Mouse (Mus musculus) hindbrain, embryonic 14.5 days (tissue): ENCODE measurements around the gene Arntl. TPM values are rescaled to one million over a fixed set of nuclear protein-coding genes. Genes with fewer than 3 reads are reported as not detected.

Experiments used
- ATAC-seq: fragments of 200-750 bp; cut with Nextera tagmentation; 2 replicates; pipeline ENCODE4 v1.8.0; 2017; ENCODE audit warnings: moderate number of reproducible peaks, mild to moderate bottlenecking, moderate TSS enrichment, moderate library complexity; ENCODE audit not compliant: low FRiP score
- DNase-seq: peaks from one replicate; pipeline ENCODE4 v3.0.0-alpha.2; 2015; ENCODE audit warnings: low spot score
- H3K27ac ChIP-seq: fragments of 300-500 bp; sonication (generic); 2 replicates; pipeline ENCODE4 v1.5.1; 2014; ENCODE audit warnings: mild to moderate bottlenecking, moderate library complexity
- H3K27me3 ChIP-seq: fragments of 300-500 bp; sonication (generic); 2 replicates; pipeline ENCODE4 v1.6.1; 2014; ENCODE audit warnings: mild to moderate bottlenecking, low read length, mixed read lengths; ENCODE audit not compliant: control insufficient read depth, insufficient read depth
- H3K36me3 ChIP-seq: fragments of 300-500 bp; sonication (generic); replicated peaks from 2 replicates; pipeline ENCODE4 v1.6.1; 2014; ENCODE audit not compliant: control insufficient read depth, insufficient read depth
- H3K4me1 ChIP-seq: fragments of 300-500 bp; sonication (generic); replicated peaks from 2 replicates; pipeline ENCODE4 v1.6.1; 2014; ENCODE audit warnings: antibody characterized with exemption, low read length, mixed read lengths; ENCODE audit not compliant: control insufficient read depth, insufficient read depth
- H3K4me2 ChIP-seq: fragments of 300-500 bp; sonication (generic); replicated peaks from 2 replicates; pipeline ENCODE4 v1.6.1; 2014; ENCODE audit warnings: mild to moderate bottlenecking, moderate library complexity
- H3K4me3 ChIP-seq: fragments of 300-500 bp; sonication (generic); replicated peaks from 2 replicates; pipeline ENCODE4 v1.5.1; 2014; ENCODE audit warnings: mild to moderate bottlenecking, low read length
- H3K9ac ChIP-seq: fragments of 300-500 bp; sonication (generic); 2 replicates; pipeline ENCODE4 v1.6.1; 2014
- H3K9me3 ChIP-seq: fragments of 300-500 bp; sonication (generic); 2 replicates; pipeline ENCODE4 v1.6.1; 2016; ENCODE audit warnings: low read length; ENCODE audit not compliant: control insufficient read depth
- WGBS: fragments of 180-500 bp; shearing (Covaris S2); extraction: QIAGEN DNeasy Blood & Tissue Kit; methylation state at CpG from one replicate; pipeline ENCODE4 v1.1.7; 2014; 5-methylcytosine and 5-hydroxymethylcytosine counted together
- polyA plus RNA-seq: library from polyadenylated mRNA; unstranded; fragments of >200 nt; fragmentation: Nextera tagmentation; extraction: Ambion mirVana; gene quantifications from 2 replicates; pipeline ENCODE4 v1.2.1, GENCODE M21; 2014

The Arntl gene
- 16.9 and 17.7 TPM in 2 replicates for polyA plus RNA-seq

DNA sequence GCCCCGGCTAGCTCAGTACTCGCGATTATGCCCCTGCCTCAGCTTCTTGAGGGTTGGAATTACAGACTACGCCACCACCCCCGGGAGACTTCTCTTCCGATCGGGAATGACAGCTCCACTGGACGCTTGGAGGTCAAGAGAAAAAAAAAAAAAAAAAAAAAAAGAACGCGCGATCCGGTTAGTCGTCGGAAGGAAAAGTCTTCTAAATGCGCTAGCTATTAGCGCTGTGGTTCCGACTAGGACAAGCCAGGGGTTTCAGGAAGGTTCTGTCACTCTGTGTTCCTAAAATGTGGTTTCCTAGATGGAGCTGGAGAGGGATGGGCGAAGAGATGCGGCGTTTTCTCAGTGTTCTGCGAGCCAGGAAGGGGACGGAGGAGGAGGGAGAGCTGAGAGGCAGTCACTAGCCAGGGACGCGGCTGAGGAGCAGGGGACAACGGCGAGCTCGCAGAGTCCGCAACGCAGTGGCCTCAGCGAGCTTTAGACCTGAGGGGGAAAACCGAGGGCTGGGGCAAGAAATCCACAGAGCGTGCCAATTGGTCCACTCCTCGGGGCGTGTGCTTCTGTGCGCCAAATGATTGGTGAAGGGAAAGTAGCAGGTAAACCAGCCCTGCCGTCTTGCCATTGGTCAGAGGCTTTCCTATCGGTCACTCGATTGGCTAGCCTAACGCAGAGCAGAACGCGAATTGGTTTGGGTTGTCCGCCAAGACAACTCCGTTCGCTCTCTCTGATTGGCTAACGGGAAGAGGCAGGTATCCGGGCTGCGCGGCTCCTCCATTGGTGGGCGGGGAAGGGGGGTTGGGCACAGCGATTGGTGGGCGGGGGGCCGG lies at the start of gene Arntl:
Gene Arntl (plus strand): TSS at position 822 of the 827 bp plus-strand sequence.
- H3K4me2 ChIP-seq, result peak within 1 kb of the TSS; percentile 72
- no peaks in the 10 kb centered on the region for H3K9me3 ChIP-seq
- DNase-seq (peak; percentile 98), ATAC-seq (peak; percentile 98)
- peak within 1 kb of the TSS; percentile 89 for H3K4me3 ChIP-seq
- H3K4me1 ChIP-seq, result peaks cover 7% of the 10 kb centered on the region; the same call in 1 of the 2 replicates
- peak within 1 kb of the TSS; percentile 78 for H3K9ac ChIP-seq
- peaks cover 45% of the 10 kb centered on the region for H3K27me3 ChIP-seq
- under 1% methylated on average over 52 of the region's 52 CpGs for WGBS
- peak within 1 kb of the TSS; percentile 86 for H3K27ac ChIP-seq
- no peaks in the 10 kb centered on the region for H3K36me3 ChIP-seq

DNA sequence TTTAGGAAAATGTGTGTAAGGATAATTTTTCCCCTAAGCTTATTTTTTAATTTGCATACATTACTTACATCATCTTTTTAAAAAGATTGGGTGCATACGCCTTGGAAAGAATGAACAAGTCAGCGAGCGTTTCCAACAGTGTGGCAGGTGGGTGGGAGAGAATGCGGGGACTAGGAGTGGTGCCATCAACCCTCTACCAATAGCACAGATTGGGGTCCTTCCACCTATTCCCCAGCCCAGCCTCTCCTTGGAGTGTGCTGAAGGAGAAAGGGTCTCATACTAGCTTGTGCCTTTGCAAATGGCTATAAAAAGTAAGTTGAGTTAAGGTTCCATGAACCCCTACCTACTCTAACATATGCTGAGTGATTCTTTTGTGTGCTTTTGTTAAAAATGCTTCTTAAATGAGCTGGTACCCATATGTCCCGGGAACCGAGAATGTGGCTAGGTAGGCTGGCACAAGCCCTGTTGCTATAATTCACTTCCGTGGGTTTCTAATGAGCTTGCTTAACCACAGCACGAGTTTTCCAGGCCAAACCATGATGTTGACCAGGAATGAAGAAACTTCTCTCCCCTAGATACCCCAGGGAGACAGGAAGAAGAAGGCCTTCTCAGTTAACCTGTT lies 46.1 kb upstream of the Arntl start:
- 0 out of 2 replicates have a peak, but pooled peaks cover 3% of the 10 kb centered on the region for H3K4me1 ChIP-seq
- no peak overlapping the region for H3K9ac ChIP-seq
- 90% methylated on average over 8 of the region's 8 CpGs for WGBS
- no peaks in the 10 kb centered on the region for H3K36me3 ChIP-seq
- DNase-seq, result no peak
- no peaks in the 10 kb centered on the region for H3K9me3 ChIP-seq
- no peaks in the 10 kb centered on the region for H3K27me3 ChIP-seq
- H3K4me3 ChIP-seq, result no peak overlapping the region
- no peak overlapping the region for H3K4me2 ChIP-seq
- ATAC-seq, result no peak
- no peak overlapping the region for H3K27ac ChIP-seq

DNA sequence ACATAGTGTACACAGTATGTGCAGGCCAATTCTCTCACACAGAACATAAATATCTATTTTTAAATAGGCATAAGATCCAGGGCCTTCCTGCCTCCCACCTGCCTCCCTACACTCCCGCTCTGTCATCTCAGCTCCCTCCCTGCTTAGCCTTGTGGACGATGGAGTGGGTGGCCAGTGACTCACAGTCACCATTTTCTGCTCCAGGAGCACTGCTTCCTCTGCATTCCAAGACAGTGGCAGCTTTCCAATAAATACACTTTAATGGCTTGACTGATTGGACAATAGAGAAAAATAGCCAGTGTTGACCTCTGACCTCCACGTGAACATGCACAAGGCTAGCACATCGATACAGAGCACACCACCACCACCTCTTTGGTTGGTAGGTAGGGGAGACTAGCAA lies 42.5 kb upstream of the Arntl start:
- H3K9ac ChIP-seq, result no peak overlapping the region
- DNase-seq (no peak), ATAC-seq (no peak)
- no peaks in the 10 kb centered on the region for H3K36me3 ChIP-seq
- H3K4me3 ChIP-seq, result no peak overlapping the region
- 64% methylated on average over 4 of the region's 4 CpGs for WGBS
- H3K4me1 ChIP-seq, result no peaks in the 10 kb centered on the region
- no peaks in the 10 kb centered on the region for H3K27me3 ChIP-seq
- H3K4me2 ChIP-seq, result no peak overlapping the region
- H3K9me3 ChIP-seq, result no peaks in the 10 kb centered on the region
- no peak overlapping the region for H3K27ac ChIP-seq

DNA sequence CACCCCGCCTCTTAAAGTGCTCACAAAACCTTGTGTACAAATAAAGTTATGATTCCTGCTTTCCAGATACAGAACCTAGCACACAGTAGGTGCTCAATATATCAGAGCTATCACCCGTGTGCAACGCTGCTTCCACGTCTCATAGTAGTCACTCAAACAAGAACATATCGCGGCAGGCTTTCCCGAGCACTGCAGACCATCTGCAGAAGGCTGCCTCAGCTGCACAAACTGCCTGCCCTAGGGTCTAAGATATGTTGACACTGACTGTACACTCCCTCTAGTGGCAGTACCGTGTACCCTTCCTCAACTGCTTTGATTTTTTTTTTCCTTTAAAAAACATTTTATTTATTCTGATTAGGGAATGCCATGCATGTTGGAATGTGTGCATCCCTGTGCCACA lies 40.2 kb upstream of the Arntl start:
- no peak overlapping the region for H3K4me3 ChIP-seq
- no peaks in the 10 kb centered on the region for H3K9me3 ChIP-seq
- H3K36me3 ChIP-seq, result no peaks in the 10 kb centered on the region
- H3K27me3 ChIP-seq, result no peaks in the 10 kb centered on the region
- no peak overlapping the region for H3K9ac ChIP-seq
- ATAC-seq (no peak), DNase-seq (peak; percentile 62)
- no peak overlapping the region for H3K27ac ChIP-seq
- 47% methylated on average over 8 of the region's 8 CpGs for WGBS
- no peak overlapping the region for H3K4me2 ChIP-seq
- H3K4me1 ChIP-seq, result no peaks in the 10 kb centered on the region

DNA sequence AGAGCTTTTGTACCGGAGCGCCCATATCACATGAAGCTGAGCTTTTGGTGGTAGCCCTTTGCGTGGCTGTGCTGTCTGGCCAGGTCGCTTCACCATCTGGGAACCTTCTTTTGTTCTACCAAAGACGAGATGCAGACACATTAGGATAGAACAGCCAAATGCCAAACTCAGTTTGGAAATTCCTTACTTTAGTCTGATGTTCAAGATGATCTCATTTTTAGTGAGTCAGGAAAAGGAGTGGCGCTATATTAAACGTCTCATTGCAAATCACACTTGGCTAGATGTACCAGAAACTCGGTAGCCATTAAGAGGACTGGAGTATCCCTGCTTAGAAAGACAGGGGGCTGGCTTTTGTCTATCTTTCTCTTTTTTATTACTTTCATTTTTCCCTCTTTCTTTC lies 38.7 kb upstream of the Arntl start:
- no peak overlapping the region for H3K4me3 ChIP-seq
- WGBS, result 90% methylated on average over 8 of the region's 8 CpGs
- no peaks in the 10 kb centered on the region for H3K36me3 ChIP-seq
- no peak for DNase-seq
- H3K27me3 ChIP-seq, result no peaks in the 10 kb centered on the region
- H3K4me1 ChIP-seq, result no peaks in the 10 kb centered on the region
- no peak for ATAC-seq
- no peak overlapping the region for H3K4me2 ChIP-seq
- no peaks in the 10 kb centered on the region for H3K9me3 ChIP-seq
- no peak overlapping the region for H3K27ac ChIP-seq
- H3K9ac ChIP-seq, result no peak overlapping the region

DNA sequence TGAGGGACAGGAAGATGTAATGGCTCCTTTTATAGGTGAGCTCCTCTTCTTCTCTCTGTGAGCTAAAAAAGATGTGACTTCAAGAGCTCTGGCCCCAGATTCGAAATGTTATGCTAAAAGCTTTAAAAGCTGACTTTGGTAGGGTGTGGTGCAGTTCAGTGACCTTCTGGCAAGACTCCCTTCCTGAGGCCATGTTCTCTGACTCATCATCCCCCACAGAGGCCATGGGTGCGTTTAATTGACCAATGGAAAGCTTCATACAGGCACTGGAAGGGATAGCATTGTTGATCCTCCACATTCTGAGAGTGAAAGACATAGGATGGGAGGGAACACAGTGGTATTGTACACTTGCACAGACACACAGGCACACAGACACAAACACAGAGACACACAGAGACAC lies 34.8 kb upstream of the Arntl start:
- H3K4me2 ChIP-seq, result no peak overlapping the region
- ATAC-seq (no peak), DNase-seq (no peak)
- H3K9ac ChIP-seq, result no peak overlapping the region
- no peak overlapping the region for H3K4me3 ChIP-seq
- no peak overlapping the region for H3K27ac ChIP-seq
- H3K36me3 ChIP-seq, result no peaks in the 10 kb centered on the region
- WGBS, result 70% methylated on average over 2 of the region's 2 CpGs
- H3K4me1 ChIP-seq, result no peaks in the 10 kb centered on the region
- H3K27me3 ChIP-seq, result no peaks in the 10 kb centered on the region
- no peaks in the 10 kb centered on the region for H3K9me3 ChIP-seq

DNA sequence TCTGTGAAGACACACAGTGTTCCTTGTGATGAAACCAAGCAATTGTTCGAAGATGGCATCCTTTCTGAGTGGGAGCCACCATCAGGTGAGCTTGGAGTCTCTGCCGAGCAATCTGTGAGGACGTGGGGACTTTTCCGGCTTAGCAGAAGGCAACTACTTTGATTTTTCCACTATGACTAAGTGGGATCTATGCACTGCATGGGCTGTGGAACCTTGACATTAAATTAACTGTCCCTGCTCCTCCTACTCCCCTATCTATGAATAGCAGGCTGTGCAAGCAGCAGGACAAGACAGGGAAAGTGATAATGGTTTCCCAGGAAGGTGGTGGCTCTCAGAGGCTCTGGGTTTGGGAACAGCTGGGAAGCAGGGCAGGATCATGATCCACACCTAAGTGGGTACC lies 31.8 kb upstream of the Arntl start:
- Histone ChIP-seq H3K4me1 (no peaks in the 10 kb centered on the region), H3K9me3 (no peaks in the 10 kb centered on the region), H3K36me3 (no peaks in the 10 kb centered on the region), H3K27me3 (no peaks in the 10 kb centered on the region), H3K27ac (no peak overlapping the region), H3K9ac (no peak overlapping the region), H3K4me3 (no peak overlapping the region), H3K4me2 (no peak overlapping the region)
- DNase-seq, result no peak
- no peak for ATAC-seq
- WGBS, result 86% methylated on average over 4 of the region's 4 CpGs

DNA sequence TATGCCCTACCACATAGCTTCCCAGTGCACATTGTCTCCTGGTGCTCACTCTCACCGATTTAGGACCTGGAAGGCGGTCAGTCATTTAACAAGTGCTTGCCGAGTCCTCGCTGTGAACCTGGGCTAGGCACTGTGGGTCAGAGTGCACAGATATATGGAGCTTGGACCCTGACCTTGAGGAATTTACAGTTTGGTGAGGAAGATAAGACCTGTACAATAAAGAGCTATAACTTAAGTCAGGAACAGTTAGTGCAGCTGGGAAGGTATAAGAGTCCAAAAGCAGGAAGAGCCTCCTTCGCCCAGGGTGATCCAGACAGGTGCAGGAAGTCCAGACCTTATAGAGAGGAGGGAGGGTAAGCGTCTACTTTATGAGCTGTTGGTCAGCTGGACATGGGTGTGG lies 29.2 kb upstream of the Arntl start:
- H3K4me1 ChIP-seq, result no peaks in the 10 kb centered on the region
- H3K36me3 ChIP-seq, result no peaks in the 10 kb centered on the region
- WGBS, result 94% methylated on average over 6 of the region's 6 CpGs
- H3K27ac ChIP-seq, result no peak overlapping the region
- H3K4me3 ChIP-seq, result no peak overlapping the region
- ATAC-seq (no peak), DNase-seq (no peak)
- H3K9me3 ChIP-seq, result no peaks in the 10 kb centered on the region
- no peak overlapping the region for H3K4me2 ChIP-seq
- no peaks in the 10 kb centered on the region for H3K27me3 ChIP-seq
- no peak overlapping the region for H3K9ac ChIP-seq

DNA sequence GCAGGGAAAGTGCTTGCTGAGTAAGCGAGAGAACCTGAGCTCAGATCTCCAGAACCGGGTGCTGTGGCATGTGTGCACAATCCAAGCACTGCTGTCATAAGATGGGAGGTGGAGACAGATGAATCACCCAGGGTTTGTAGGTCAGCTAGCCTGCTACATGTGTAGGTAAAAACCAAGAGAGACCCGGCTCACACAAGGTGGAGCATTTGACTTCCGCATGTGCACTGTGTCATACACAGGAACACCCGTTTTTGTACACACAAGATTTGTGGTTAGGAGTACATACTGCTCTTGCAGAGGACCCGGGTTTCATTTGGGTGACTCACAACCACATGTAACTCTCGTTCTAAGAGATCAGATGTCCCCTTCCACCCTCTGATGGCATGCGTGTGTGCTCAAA lies 23.5 kb upstream of the Arntl start:
- H3K4me3 ChIP-seq, result no peak overlapping the region
- H3K27me3 ChIP-seq, result no peaks in the 10 kb centered on the region
- WGBS, result 91% methylated on average over 8 of the region's 8 CpGs
- ATAC-seq (no peak), DNase-seq (no peak)
- H3K36me3 ChIP-seq, result no peaks in the 10 kb centered on the region
- no peak overlapping the region for H3K4me2 ChIP-seq
- no peak overlapping the region for H3K9ac ChIP-seq
- H3K27ac ChIP-seq, result no peak overlapping the region
- no peaks in the 10 kb centered on the region for H3K4me1 ChIP-seq
- H3K9me3 ChIP-seq, result no peaks in the 10 kb centered on the region
